In the genomic region with DNA sequence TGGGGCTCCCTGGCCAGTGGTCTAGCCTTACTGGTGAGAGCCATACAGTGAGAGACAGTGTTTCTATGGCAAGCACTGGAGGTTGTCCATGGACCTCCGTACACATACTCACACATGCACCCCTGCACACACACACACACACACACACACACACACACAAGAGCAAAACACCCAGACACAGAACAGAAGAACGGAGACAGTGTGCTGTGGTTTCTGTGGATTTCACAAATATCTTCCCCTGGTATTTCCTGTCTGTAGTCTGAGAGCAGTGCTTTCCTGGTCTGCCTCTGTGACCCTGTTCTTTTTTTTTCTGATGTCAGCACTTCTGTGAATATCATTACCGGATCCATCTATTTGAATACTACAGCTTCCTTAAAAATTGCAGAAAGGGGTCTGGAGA, we compare ENCODE assay signal across 11 mouse cellular contexts. TPM values are rescaled to one million over a fixed set of nuclear protein-coding genes. Genes with fewer than 3 reads are reported as not detected.
DNase-seq lines count a peak whose midpoint lies in the region; ATAC-seq and TF ChIP-seq lines count a peak whose summit lies in the region.
"Had no signal": no experiment of that assay in that cellular context is flagged by ENCODE, and none has a peak within 500 bp of the region (broad histone marks: within the 10 kb centered on the region; RNA-seq: fewer than 3 reads in every experiment).

No protein-coding gene starts in this region.

- no peak overlapping the region for H3K4me3 ChIP-seq in kidney, embryonic 15.5 days (replicated peaks)
- no peak overlapping the region for H3K4me3 ChIP-seq in kidney, embryonic 16.5 days (ENCODE audit: low read length)
- H3K4me3 ChIP-seq in small intestine, adult 2 months (ENCODE audit: low read depth, low read length): no peak overlapping the region
- H3K4me3 ChIP-seq in midbrain, embryonic 16.5 days (ENCODE audit: low read depth, low read length): no peak overlapping the region
- H3K4me3 ChIP-seq: gastrocnemius, adult 2 months; neural tube, embryonic 12.5 days had no signal

- H3K4me1 ChIP-seq in kidney, embryonic 15.5 days: 0 out of 2 replicates have a peak, but pooled peaks cover 4% of the 10 kb centered on the region
- no peaks in the 10 kb centered on the region for H3K4me1 ChIP-seq in kidney, embryonic 16.5 days (ENCODE audit: insufficient read depth, low read length)
- peaks cover 17% of the 10 kb centered on the region for H3K4me1 ChIP-seq in small intestine, adult 2 months (ENCODE audit: control insufficient read depth, insufficient read depth, insufficient read length, low read length)
- no peaks in the 10 kb centered on the region for H3K4me1 ChIP-seq in midbrain, embryonic 16.5 days (ENCODE audit: control insufficient read depth, insufficient read depth, low read length)
- H3K4me1 ChIP-seq: neural tube, embryonic 12.5 days had no signal

- no peak overlapping the region for H3K4me2 ChIP-seq in kidney, embryonic 15.5 days
- no peak overlapping the region for H3K4me2 ChIP-seq in kidney, embryonic 16.5 days (replicated peaks; ENCODE audit: low read depth, low read length)
- no peak overlapping the region for H3K4me2 ChIP-seq in midbrain, embryonic 16.5 days (ENCODE audit: low read length)
- H3K4me2 ChIP-seq: neural tube, embryonic 12.5 days had no signal

- no peaks in the 10 kb centered on the region for H3K27me3 ChIP-seq in kidney, embryonic 15.5 days
- no peaks in the 10 kb centered on the region for H3K27me3 ChIP-seq in kidney, embryonic 16.5 days (ENCODE audit: insufficient read depth, low read length)
- no peaks in the 10 kb centered on the region for H3K27me3 ChIP-seq in small intestine, adult 2 months (ENCODE audit: control insufficient read depth, insufficient read depth, low read length)
- H3K27me3 ChIP-seq in midbrain, embryonic 16.5 days (ENCODE audit: control insufficient read depth, insufficient read depth, low read depth, low read length): no peaks in the 10 kb centered on the region
- H3K27me3 ChIP-seq: neural tube, embryonic 12.5 days; Patski had no signal

- H3K27ac ChIP-seq in kidney, embryonic 15.5 days: 0 out of 2 replicates have a peak overlapping the region, but pooled peaks have one; percentile 37
- no peak overlapping the region for H3K27ac ChIP-seq in kidney, embryonic 16.5 days (ENCODE audit: low read length)
- H3K27ac ChIP-seq in small intestine, adult 2 months (ENCODE audit: insufficient read depth, low read depth, low read length): peak overlapping the region; percentile 83
- H3K27ac ChIP-seq in midbrain, embryonic 16.5 days (ENCODE audit: low read length): no peak overlapping the region
- H3K27ac ChIP-seq: gastrocnemius, adult 2 months; neural tube, embryonic 12.5 days had no signal

- H3K9ac ChIP-seq in kidney, embryonic 15.5 days: no peak overlapping the region
- H3K9ac ChIP-seq in kidney, embryonic 16.5 days (replicated peaks; ENCODE audit: low read length): no peak overlapping the region
- no peak overlapping the region for H3K9ac ChIP-seq in midbrain, embryonic 16.5 days (ENCODE audit: low read depth, low read length)
- H3K9ac ChIP-seq: neural tube, embryonic 12.5 days had no signal

- no peaks in the 10 kb centered on the region for H3K9me3 ChIP-seq in kidney, embryonic 15.5 days (replicated peaks)
- H3K9me3 ChIP-seq in kidney, embryonic 16.5 days (ENCODE audit: low read length): no peaks in the 10 kb centered on the region
- H3K9me3 ChIP-seq in midbrain, embryonic 16.5 days (replicated peaks; ENCODE audit: control insufficient read depth, low read length, poor library complexity, severe bottlenecking): no peaks in the 10 kb centered on the region
- H3K9me3 ChIP-seq: neural tube, embryonic 12.5 days had no signal

- 49% methylated on average over 3 of the region's 3 CpGs for WGBS in kidney, embryonic 15.5 days
- WGBS in kidney, embryonic 16.5 days: 51% methylated on average over 3 of the region's 3 CpGs
- WGBS in small intestine, adult 2 months: 39% methylated on average over 3 of the region's 3 CpGs
- 87% methylated on average over 3 of the region's 3 CpGs for WGBS in midbrain, embryonic 16.5 days

- H3K36me3 ChIP-seq in kidney, embryonic 15.5 days: no peaks in the 10 kb centered on the region
- H3K36me3 ChIP-seq in kidney, embryonic 16.5 days (ENCODE audit: insufficient read depth, low read length): no peaks in the 10 kb centered on the region
- peaks cover 1% of the 10 kb centered on the region; the same call in 1 of the 2 replicates for H3K36me3 ChIP-seq in small intestine, adult 2 months (ENCODE audit: control insufficient read depth, insufficient read depth, low read length)
- no peaks in the 10 kb centered on the region for H3K36me3 ChIP-seq in midbrain, embryonic 16.5 days (ENCODE audit: control insufficient read depth, insufficient read depth, low read length)
- H3K36me3 ChIP-seq: neural tube, embryonic 12.5 days had no signal

- peak; percentile 43 for DNase-seq in Muller cell, postnatal 12 days (ENCODE audit: inconsistent ontology term)
- peak; percentile 25 for DNase-seq in kidney, postnatal 10 days
- DNase-seq in cerebellum, adult 8-10 months: no peak
- no peak for DNase-seq in urinary bladder, adult 2 months (ENCODE audit: low spot score)
- DNase-seq: gastrocnemius, adult 2 months had no signal

- no peak for TF ChIP-seq CTCF in small intestine, adult 2 months (IDR thresholded peaks at IDR 0.05; ENCODE audit: extremely low read depth, insufficient read length, insufficient replicate concordance, low read depth, low read length)

- no peak for ATAC-seq in kidney, embryonic 15.5 days (replicated peaks; ENCODE audit: low FRiP score)
- ATAC-seq in kidney, embryonic 16.5 days (ENCODE audit: low FRiP score, low TSS enrichment): no peak
- ATAC-seq in midbrain, embryonic 16.5 days: no peak
- ATAC-seq: Patski had no signal

- TF ChIP-seq POLR2A in small intestine, adult 2 months (IDR thresholded peaks at IDR 0.05; ENCODE audit: low read depth, low read length): no peak

RNA-seq across cellular contexts. Expression of a gene that starts 2.9 kb away (rescaled TPM):
- polyA plus RNA-seq in kidney, embryonic 15.5 days (2015; fragmentation: Nextera tagmentation; extraction: Ambion mirVana): 12.7 and 14.6 TPM in 2 replicates
- 12.1 and 12.4 TPM in 2 replicates for polyA plus RNA-seq in kidney, embryonic 16.5 days (2015; fragmentation: Nextera tagmentation; extraction: Ambion mirVana)
- 11.4 and 26.7 TPM in 2 replicates for polyA plus RNA-seq in small intestine, adult 2 months (2012; rRNA removed)
- 10.4 and 11.6 TPM in 2 replicates for polyA plus RNA-seq in midbrain, embryonic 16.5 days (2015; fragmentation: Nextera tagmentation; extraction: Ambion mirVana)
- polyA plus RNA-seq in urinary bladder, adult 2 months (2012; rRNA removed): 42.9 and 54.4 TPM in 2 replicates
- polyA plus RNA-seq: Patski had no signal

RNA-seq across cellular contexts. Expression of a gene that starts 24.6 kb away (rescaled TPM):
- polyA plus RNA-seq in kidney, embryonic 15.5 days (2015; fragmentation: Nextera tagmentation; extraction: Ambion mirVana): 9.4 and 43.4 TPM in 2 replicates
- 5.6 and 8.9 TPM in 2 replicates for polyA plus RNA-seq in kidney, embryonic 16.5 days (2015; fragmentation: Nextera tagmentation; extraction: Ambion mirVana)
- 0.81 and 0.85 TPM in 2 replicates for polyA plus RNA-seq in small intestine, adult 2 months (2012; rRNA removed)
- polyA plus RNA-seq in midbrain, embryonic 16.5 days (2015; fragmentation: Nextera tagmentation; extraction: Ambion mirVana): 5.7 and 10.8 TPM in 2 replicates
- 96.1 and 119 TPM in 2 replicates for polyA plus RNA-seq in urinary bladder, adult 2 months (2012; rRNA removed)

RNA-seq across cellular contexts. Expression of a gene that starts 35.8 kb away (rescaled TPM):
- not detected in 2 replicates for polyA plus RNA-seq in kidney, embryonic 15.5 days (2015; fragmentation: Nextera tagmentation; extraction: Ambion mirVana)
- 0.17 TPM in 1 of 2 replicates, not detected in the other for polyA plus RNA-seq in kidney, embryonic 16.5 days (2015; fragmentation: Nextera tagmentation; extraction: Ambion mirVana)
- polyA plus RNA-seq in small intestine, adult 2 months (2012; rRNA removed): not detected in 2 replicates
- polyA plus RNA-seq in midbrain, embryonic 16.5 days (2015; fragmentation: Nextera tagmentation; extraction: Ambion mirVana): not detected in 2 replicates
- not detected in 2 replicates for polyA plus RNA-seq in urinary bladder, adult 2 months (2012; rRNA removed)
- polyA plus RNA-seq: neural tube, embryonic 12.5 days; Patski had no signal

Comparison
In these comparisons a context has a peak if more than half of its experiments do, and no peak if none do; other contexts are left out.
1. H3K27ac ChIP-seq: peak in kidney, embryonic 15.5 days (single experiment) and small intestine, adult 2 months (single experiment); none in kidney, embryonic 16.5 days (single experiment) and midbrain, embryonic 16.5 days (single experiment).
2. DNase-seq: peak in Muller cell, postnatal 12 days (single experiment) and kidney, postnatal 10 days (single experiment); none in cerebellum, adult 8-10 months (single experiment) and urinary bladder, adult 2 months (single experiment).